Mouse (Mus musculus) limb, embryonic 14.5 days (tissue): ENCODE results near the gene Apba2. TPM values are rescaled to one million over a fixed set of nuclear protein-coding genes. Genes with fewer than 3 reads are reported as not detected.

Experiments used
- ATAC-seq: fragments of 200-750 bp; cut with Nextera tagmentation; 2 replicates; pipeline ENCODE4 v1.8.0; 2017; ENCODE audit warnings: low read depth, moderate number of reproducible peaks, moderate TSS enrichment; ENCODE audit not compliant: low FRiP score
- DNase-seq: peaks from one replicate; pipeline ENCODE4 v3.0.0-alpha.2; 2015; ENCODE audit warnings: low spot score
- H3K27ac ChIP-seq: fragments of 300-500 bp; sonication (generic); replicated peaks from 2 replicates; pipeline ENCODE4 v1.5.1; 2014; ENCODE audit warnings: low read depth, mild to moderate bottlenecking, low read length, moderate library complexity, mixed read lengths
- H3K27me3 ChIP-seq: fragments of 300-500 bp; sonication (generic); 2 replicates; pipeline ENCODE4 v1.6.1; 2014; ENCODE audit warnings: low read length, mixed read lengths; ENCODE audit not compliant: control insufficient read depth, insufficient read depth
- H3K36me3 ChIP-seq: fragments of 300-500 bp; sonication (generic); 2 replicates; pipeline ENCODE4 v1.6.1; 2014; ENCODE audit warnings: mild to moderate bottlenecking, low read length, moderate library complexity, mixed read lengths; ENCODE audit not compliant: control insufficient read depth, insufficient read depth
- H3K4me1 ChIP-seq: fragments of 300-500 bp; sonication (generic); 2 replicates; pipeline ENCODE4 v1.6.1; 2014; ENCODE audit warnings: antibody characterized with exemption, low read length, mixed read lengths; ENCODE audit not compliant: control insufficient read depth, insufficient read depth
- H3K4me2 ChIP-seq: fragments of 300-500 bp; sonication (generic); replicated peaks from 2 replicates; pipeline ENCODE4 v1.6.1; 2014; ENCODE audit warnings: low read depth, mild to moderate bottlenecking, low read length, moderate library complexity; ENCODE audit not compliant: severe bottlenecking
- H3K4me3 ChIP-seq: fragments of 300-500 bp; sonication (generic); replicated peaks from 2 replicates; pipeline ENCODE4 v1.5.1; 2014; ENCODE audit warnings: low read length
- H3K9ac ChIP-seq: fragments of 300-500 bp; sonication (generic); 2 replicates; pipeline ENCODE4 v1.6.1; 2014; ENCODE audit warnings: mild to moderate bottlenecking, low read depth, low read length, moderate library complexity; ENCODE audit not compliant: severe bottlenecking
- H3K9me3 ChIP-seq: fragments of 300-500 bp; sonication (generic); 2 replicates; pipeline ENCODE4 v1.6.1; 2016; ENCODE audit warnings: low read length; ENCODE audit not compliant: control insufficient read depth
- POLR2A ChIP-seq: fragments of 200-500 bp; IDR thresholded peaks from 2 replicates; pipeline ENCODE4 v1.8.0; 2012; ENCODE audit warnings: inconsistent platforms, mild to moderate bottlenecking, moderate library complexity, borderline replicate concordance; ENCODE audit not compliant: insufficient read depth, insufficient read length; ENCODE audit errors: extremely low read depth
- WGBS: fragments of 180-500 bp; shearing (Covaris S2); extraction: QIAGEN DNeasy Blood & Tissue Kit; methylation state at CpG from one replicate; pipeline ENCODE4 v1.1.7; 2014; 5-methylcytosine and 5-hydroxymethylcytosine counted together
- polyA plus RNA-seq, 2 experiments: library from polyadenylated mRNA; depleted of rRNA in 1 of 2; stranded (reverse) in 1 of 2; unstranded in 1 of 2; fragments of >200 nt; fragmentation: Nextera tagmentation in 1 of 2; extraction: Ambion mirVana in 1 of 2; gene quantifications; 2 replicates each; pipeline versions ENCODE4 v1.2.1 to v1.2.3; 2012 to 2014

The Apba2 gene
- polyA plus RNA-seq, 2 experiments: 7.4 to 10.3 TPM

DNA sequence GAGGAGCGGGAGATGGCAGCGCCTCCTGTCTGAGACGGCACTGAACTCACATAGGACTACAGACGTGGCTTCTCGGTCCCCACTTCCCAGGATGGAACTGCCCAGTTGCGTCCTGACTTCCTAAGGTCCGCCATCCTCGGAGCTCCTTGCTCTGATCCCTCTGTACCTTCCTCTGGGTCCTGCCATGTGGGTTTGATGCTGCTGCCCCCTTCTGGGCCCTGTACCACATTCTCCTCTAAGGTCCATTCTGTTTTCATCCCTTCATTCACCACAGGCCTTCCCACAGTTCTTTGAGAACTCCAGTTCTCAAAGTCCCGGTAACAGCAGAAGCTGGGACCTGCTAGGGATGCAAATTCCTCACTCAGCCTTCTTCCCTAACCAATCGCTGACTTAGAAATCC, 272.0 kb downstream of the Apba2 start:
- WGBS: 47% methylated on average over 10 of the region's 10 CpGs
- H3K4me3 ChIP-seq: no peak overlapping the region
- no peak overlapping the region for H3K9ac ChIP-seq
- no peaks in the 10 kb centered on the region for H3K36me3 ChIP-seq
- no peak for TF ChIP-seq POLR2A
- DNase-seq (no peak), ATAC-seq (no peak)
- H3K4me2 ChIP-seq: no peak overlapping the region
- no peaks in the 10 kb centered on the region for H3K9me3 ChIP-seq
- H3K27me3 ChIP-seq: no peaks in the 10 kb centered on the region
- H3K27ac ChIP-seq: no peak overlapping the region
- H3K4me1 ChIP-seq: peaks cover 19% of the 10 kb centered on the region; the same call in 1 of the 2 replicates

- Histone ChIP-seq H3K27ac (no peak overlapping the region), H3K36me3 (no peaks in the 10 kb centered on the region), H3K9ac (no peak overlapping the region), H3K9me3 (no peaks in the 10 kb centered on the region), H3K4me3 (no peak overlapping the region), H3K27me3 (no peaks in the 10 kb centered on the region), H3K4me2 (no peak overlapping the region), H3K4me1 (no peaks in the 10 kb centered on the region)
- no peak for DNase-seq
- 74% methylated on average over 13 of the region's 13 CpGs for WGBS
- no peak for TF ChIP-seq POLR2A
- no peak for ATAC-seq
Measured at GRCm38 (mm10) chr7:64776708-64777489, 275.4 kb downstream of the Apba2 start.

DNA sequence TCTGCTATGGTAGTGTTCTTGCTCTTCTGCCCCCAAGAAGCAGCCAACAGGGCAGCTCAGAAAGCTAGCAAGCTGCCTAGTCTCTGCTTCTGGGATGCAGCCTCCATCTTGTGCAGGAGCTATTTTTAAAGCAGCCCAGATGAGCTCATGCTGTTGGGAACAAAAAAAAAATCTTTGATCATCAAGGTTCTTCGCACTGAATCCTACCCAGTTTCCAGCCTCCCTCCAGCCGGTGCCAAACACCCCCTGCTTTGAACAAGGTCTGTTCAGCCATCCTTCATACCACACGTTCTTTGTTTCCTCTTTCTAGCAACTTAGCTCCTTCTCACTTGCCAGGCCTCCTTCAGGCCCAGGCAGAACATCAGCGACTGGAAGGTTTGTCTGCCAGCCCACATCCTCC, 278.0 kb downstream of the Apba2 start:
- H3K4me2 ChIP-seq: no peak overlapping the region
- ATAC-seq (no peak), DNase-seq (no peak)
- no peak overlapping the region for H3K27ac ChIP-seq
- no peak overlapping the region for H3K9ac ChIP-seq
- H3K36me3 ChIP-seq: no peaks in the 10 kb centered on the region
- no peak overlapping the region for H3K4me3 ChIP-seq
- H3K27me3 ChIP-seq: no peaks in the 10 kb centered on the region
- no peaks in the 10 kb centered on the region for H3K4me1 ChIP-seq
- 73% methylated on average over 4 of the region's 4 CpGs for WGBS
- no peaks in the 10 kb centered on the region for H3K9me3 ChIP-seq
- TF ChIP-seq POLR2A: no peak

- Histone ChIP-seq H3K9ac (no peak overlapping the region), H3K4me3 (no peak overlapping the region), H3K4me1 (no peaks in the 10 kb centered on the region), H3K27ac (no peak overlapping the region), H3K27me3 (no peaks in the 10 kb centered on the region), H3K36me3 (no peaks in the 10 kb centered on the region), H3K9me3 (no peaks in the 10 kb centered on the region), H3K4me2 (no peak overlapping the region)
- DNase-seq (no peak), ATAC-seq (no peak)
- no peak for TF ChIP-seq POLR2A
- WGBS: 42% methylated on average over 3 of the region's 3 CpGs
Measured at GRCm38 (mm10) chr7:64785040-64785439, 283.5 kb downstream of the Apba2 start.

GRCm38 (mm10) chr7:64791145-64791544, 289.6 kb downstream of the Apba2 start:
- WGBS: 75% methylated on average over 9 of the region's 9 CpGs
- TF ChIP-seq POLR2A: no peak
- Histone ChIP-seq H3K4me2 (no peak overlapping the region), H3K27ac (no peak overlapping the region), H3K4me3 (no peak overlapping the region), H3K9ac (no peak overlapping the region), H3K36me3 (no peaks in the 10 kb centered on the region), H3K9me3 (no peaks in the 10 kb centered on the region), H3K27me3 (no peaks in the 10 kb centered on the region), H3K4me1 (no peaks in the 10 kb centered on the region)
- DNase-seq: no peak
- no peak for ATAC-seq
